Mouse (Mus musculus) heart, postnatal 0 days (tissue): ENCODE measurements around the gene Fntb.

Experiments
- CTCF ChIP-seq: IDR thresholded peaks from 2 replicates; pipeline ENCODE4 v1.5.1; 2016; ENCODE audit warnings: antibody characterized with exemption, control low read depth, low read depth
- EP300 ChIP-seq: IDR thresholded peaks from 2 replicates; pipeline ENCODE4 v1.6.1; 2016; ENCODE audit warnings: antibody characterized with exemption, low read depth

GRCm38 (mm10) chr12:76720572-76720971, 44.8 kb upstream of the Fntb start:
- TF ChIP-seq CTCF: peak; percentile 33
- TF ChIP-seq EP300: no peak
